Mouse (Mus musculus): Measurements from ENCODE around the gene U2af2. TPM values are rescaled to one million over a fixed set of nuclear protein-coding genes. Genes with fewer than 3 reads are reported as not detected.
"Not testable (repeated sequence)": the region's sequence is repeated elsewhere in the genome, so short reads cannot be mapped to it uniquely, and the experiment has no call there.

The U2af2 gene
- polyA plus RNA-seq, 1 experiment, result 150 TPM

DNA sequence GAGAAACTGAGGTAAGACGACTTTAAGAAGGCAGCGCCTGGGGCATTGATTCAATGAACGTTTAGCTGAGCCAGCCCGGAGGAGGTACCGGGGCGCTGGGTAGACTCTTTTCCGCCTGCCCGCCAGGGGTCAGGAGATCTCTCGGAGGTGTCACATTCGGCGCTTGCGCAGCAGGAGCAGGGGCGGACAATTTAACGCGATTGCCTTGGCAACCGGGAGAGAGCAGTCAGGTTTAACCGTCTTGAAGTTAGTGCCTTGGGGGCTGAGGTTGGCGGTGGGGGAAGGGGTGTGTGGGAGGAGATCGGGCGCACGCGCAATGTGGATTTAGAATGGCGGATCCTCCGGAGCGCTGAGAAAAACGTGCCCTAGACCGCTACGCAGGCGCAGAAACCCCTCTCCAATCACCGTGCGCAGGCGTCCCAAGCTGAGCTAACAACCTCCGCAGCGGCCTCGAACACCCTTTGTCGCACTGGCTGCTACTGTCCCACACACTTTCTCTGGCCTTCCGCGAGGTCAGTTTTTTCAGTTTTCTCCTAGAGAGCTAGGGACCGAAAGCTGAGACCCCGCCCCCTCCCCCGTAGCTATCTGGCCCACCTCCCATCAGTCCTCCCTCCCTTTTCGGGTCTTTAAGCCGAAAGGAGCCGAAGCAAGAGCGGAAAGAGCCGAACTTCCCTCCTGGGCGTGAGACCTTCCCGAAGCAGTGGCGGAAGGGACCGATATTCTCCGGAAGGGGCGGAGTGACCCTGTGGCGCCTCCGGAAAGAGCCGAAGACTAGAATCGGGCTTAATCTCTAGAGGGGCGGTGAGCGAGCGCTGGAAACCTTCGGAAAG, 784 bp upstream of the U2af2 start:
- under 1% methylated on average over 60 of the region's 60 CpGs for WGBS
- DNase-seq (ENCODE audit: low read depth, low spot score), result peak; percentile 95

DNA sequence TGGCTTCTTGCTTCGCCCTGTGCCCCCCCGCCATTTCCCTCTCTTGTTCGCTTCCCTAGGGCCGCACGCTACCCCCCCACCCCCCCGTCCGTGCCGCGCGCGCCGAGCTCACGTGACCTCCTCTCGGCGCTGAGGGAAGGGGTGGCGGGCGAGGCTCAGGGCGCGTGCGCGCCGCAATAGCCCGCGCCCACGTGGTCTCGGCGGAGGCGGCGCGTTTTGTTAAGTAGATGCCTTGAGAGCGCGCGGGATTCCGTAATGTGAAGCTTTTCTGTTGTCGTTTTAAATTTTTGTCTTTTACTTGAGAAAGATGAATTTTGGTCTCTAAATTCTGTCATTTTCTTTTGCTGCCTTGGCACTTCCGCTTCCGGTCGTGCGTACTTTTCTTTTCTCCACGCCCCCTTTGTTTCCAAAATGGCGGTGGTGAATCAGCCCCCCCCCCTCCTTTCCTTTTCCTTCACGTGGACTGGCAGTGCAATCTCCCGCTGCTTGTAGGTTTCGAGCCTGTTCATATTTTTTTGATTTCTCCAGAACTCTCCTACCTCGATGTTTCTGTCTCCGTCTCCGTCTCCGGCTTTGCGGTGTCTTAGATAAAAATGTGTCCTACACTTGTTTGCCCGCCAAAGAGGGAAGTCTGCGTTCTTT, 538 bp downstream of the U2af2 start:
- WGBS, result under 1% methylated on average over 51 of the region's 51 CpGs
- DNase-seq (ENCODE audit: low read depth, low spot score), result no peak

DNA sequence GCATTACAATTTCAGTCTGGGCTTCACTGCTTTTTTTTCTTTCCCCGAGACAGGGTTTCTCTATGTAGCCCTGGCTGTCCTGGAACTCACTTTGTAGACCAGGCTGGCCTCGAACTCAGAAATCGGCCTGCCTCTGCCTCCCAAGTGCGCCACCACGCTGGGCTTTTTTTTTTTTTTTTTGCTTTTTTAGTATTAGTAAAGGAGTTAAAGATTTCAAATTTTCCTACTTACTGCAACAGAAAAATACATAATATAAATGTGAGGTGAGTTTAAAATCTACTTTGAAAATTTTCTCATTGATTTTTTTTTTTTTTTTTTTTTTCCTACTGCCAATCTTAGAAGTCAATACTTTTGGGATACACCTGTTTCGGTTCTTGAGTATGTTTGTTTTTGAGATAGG, 2.9 kb downstream of the U2af2 start:
- no peak for DNase-seq (ENCODE audit: low read depth, low spot score)
- WGBS, result 87% methylated on average over 6 of the region's 6 CpGs

DNA sequence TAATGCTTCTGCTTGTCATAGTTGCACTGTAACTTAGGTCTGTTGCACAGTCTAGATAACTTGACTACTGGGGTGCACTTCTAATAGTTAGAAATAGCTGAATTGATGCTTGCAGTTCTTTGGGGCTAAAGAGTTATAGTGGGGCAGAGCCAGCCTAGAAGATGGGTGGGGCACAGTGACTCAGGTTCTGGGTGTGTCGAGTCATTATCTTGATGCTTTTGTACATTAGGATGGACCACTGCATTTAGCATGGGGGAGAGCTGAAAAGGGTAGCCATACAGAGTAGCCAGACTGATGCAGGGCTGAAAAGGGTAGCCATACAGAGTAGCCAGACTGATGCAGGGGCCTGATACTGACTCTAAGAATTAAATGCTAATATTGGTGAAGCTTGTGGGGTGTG, 11.6 kb downstream of the U2af2 start:
- DNase-seq (ENCODE audit: low read depth, low spot score), result no peak
- 32% methylated on average over 1 of the region's 1 CpGs for WGBS

DNA sequence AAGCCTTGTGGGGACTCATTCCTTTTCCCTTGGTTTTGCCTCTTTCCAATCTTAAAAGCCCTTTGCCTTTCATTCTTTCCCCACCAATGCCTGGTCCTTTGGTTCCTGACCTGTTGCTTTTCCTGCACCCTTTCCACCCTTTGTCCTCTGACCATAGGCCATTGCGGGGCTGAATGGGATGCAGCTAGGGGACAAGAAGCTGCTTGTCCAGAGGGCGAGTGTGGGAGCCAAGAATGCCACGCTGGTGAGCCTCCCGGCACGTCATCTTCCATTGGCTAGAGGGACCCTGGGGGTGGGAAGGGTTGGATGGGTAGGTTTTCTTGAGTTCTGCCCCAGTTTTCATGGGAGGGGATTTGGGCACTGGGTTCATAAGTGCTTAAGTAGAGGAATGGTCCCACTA, 13.0 kb downstream of the U2af2 start:
- whole genome bisulfite sequencing, result 92% methylated on average over 5 of the region's 5 CpGs
- DNase-seq (ENCODE audit: low read depth, low spot score), result no peak

DNA sequence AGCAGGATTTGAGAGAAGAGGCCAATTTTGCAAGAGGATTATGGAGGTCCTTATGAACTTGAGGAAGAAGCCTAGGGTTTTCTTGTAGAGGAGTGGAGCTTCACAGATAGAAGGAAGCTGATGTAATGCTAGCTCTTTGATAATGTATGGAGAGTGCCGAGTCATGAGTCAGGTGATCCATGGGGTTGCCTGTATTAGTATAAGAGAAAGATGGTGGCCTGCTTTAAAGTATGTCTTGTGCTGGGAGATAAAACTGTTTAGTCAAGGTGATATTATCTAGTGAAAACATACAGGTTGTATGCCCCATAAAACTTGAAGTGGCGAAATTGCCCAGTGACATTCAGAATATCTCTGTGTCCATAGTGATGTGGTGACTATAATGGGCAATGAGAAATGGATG, 15.0 kb downstream of the U2af2 start:
- no peak for DNase-seq (ENCODE audit: low read depth, low spot score)
- 75% methylated on average over 2 of the region's 2 CpGs for WGBS

DNA sequence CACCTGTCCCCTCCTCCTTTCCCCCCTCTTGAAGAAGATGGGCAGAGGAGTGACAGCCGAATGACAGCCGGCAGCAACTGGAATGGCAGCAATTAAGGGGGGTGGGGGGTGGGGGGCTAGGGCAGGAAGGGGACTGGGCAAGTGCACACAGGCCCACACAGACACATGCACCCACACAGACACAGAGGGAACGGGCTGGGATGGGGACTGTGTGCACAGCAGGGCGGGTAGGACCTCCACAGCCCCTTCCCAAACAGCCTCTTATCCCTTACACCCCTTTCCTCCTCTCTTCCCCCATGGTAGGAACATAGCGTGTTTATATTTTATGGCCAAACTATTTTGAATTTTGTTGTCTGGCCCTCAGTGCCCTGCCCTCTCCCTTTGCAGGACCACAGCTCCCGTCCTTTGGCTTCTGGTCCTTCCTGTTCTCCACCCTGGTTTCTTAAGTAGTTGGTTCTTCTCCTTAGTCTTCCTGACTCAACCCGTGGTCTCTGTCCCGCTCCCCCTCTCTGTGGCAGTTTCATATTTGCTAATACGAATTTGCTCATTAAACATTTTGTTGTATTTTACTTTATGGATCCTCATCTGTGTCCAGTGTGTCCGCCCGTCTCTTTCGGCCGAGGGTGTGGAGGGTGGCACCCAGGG, 17.5 kb downstream of the U2af2 start:
- WGBS, result 34% methylated on average over 11 of the region's 13 CpGs
- DNase-seq (ENCODE audit: low read depth, low spot score), result not testable (repeated sequence)

DNA sequence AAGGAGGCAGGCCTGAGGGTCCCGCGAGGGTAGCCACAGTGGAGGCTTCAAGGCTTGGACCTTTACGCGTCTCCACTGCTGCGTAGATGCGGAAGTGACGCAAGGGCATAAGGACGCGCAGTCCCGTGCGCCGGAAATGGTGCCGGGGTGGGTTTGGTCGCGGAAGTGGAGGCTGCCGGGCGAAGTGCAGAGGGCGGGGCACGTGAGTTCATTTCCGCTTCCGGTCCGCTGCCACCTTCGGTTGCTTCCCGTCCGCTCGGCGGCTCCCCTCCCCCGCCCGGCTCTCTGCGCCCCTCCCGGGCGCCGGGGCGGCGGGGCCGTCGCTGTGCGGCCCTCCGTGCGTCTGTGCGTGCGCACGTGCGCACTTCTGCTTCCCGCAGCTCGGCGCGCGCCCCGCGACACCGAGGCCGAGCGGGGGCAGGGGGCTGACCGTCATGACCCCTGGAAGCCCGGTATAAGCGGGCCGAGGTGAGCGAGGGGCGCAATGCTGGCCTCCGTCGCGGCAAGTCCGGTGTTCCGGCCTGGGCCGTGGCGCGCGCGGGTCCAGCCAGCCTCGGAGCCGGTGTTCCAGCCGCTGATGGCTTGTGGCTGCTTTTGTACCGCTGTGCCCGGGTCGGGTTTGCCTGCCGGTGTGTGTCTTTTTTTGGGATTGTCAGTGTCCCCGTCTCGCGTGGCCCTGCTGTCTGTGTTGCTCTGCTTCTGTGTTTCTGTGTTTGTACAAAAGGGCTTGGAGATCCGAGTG, 18.2 kb downstream of the U2af2 start, which contains the start of gene Epn1:
TSS of gene Epn1 (plus strand) at position 226 of the 742 bp plus-strand sequence.
- WGBS, result under 1% methylated on average over 81 of the region's 81 CpGs

DNA sequence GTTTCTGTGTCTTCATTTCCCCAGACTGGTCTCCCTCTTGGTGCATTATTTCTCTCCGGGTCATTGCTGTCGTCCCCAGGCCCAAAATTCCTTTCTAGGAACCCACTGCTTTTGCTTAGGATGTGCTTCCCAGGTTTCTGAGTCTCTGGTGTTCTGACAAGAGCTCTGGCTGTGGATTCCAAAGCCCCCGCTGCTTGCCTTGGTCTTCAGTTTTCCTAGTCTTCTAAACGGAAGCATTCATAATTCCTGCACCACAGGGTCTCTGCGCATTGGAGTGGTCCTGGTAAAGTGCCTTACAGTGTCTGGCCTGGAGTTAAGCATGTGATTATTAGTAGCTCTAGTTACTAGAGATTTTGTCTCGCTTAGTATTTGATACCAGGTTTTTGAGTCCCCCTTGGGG, 18.9 kb downstream of the U2af2 start:
- 4% methylated on average over 6 of the region's 6 CpGs for WGBS
- DNase-seq (ENCODE audit: low read depth, low spot score), result no peak

More for the DNA sequence above, 18.2 kb downstream of the U2af2 start, which contains the start of gene Epn1:
- DNase-seq (ENCODE audit: low read depth, low spot score), result peak; percentile 85

DNA sequence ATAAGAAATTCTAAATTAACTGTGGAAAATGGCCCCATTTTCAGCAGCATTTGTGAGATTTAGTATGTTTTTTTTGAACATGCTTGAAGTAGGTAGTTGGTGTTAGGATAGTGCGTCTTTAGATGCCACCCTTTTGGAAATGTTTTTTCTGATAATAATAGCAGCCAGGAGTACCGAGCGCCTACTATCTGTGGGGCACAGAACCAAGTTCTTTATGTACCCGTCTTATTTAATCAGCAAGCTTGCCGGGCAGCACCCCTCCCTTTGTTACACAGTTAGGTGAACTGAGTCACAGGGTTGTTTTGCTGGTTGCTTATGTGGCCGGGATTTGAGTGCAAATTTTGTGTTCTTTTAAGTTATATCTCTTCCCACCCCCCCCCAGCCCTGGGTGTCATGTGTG, 19.3 kb downstream of the U2af2 start:
- 20% methylated on average over 6 of the region's 6 CpGs for WGBS
- no peak for DNase-seq (ENCODE audit: low read depth, low spot score)

DNA sequence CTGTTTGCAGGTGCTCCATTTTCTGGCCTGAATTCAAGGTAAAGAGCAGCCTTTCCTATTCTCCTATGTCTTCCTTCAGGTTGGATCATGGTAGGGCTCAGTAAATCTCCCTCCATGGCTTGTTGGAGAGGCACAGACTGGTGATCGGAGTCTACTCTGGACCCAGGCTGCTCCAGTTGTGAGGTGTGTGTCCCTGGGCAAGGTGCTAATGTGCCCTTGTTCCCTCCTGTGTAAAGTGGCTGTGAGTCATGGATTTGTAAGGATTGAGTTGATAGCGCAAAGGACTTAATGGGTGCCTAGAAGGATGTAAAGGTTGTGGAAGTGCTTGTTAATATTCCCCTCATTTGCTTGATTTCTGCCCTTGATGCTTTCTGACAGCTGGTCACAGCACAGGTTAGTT, 20.0 kb downstream of the U2af2 start:
- 51% methylated on average over 2 of the region's 2 CpGs for WGBS
- no peak for DNase-seq (ENCODE audit: low read depth, low spot score)

DNA sequence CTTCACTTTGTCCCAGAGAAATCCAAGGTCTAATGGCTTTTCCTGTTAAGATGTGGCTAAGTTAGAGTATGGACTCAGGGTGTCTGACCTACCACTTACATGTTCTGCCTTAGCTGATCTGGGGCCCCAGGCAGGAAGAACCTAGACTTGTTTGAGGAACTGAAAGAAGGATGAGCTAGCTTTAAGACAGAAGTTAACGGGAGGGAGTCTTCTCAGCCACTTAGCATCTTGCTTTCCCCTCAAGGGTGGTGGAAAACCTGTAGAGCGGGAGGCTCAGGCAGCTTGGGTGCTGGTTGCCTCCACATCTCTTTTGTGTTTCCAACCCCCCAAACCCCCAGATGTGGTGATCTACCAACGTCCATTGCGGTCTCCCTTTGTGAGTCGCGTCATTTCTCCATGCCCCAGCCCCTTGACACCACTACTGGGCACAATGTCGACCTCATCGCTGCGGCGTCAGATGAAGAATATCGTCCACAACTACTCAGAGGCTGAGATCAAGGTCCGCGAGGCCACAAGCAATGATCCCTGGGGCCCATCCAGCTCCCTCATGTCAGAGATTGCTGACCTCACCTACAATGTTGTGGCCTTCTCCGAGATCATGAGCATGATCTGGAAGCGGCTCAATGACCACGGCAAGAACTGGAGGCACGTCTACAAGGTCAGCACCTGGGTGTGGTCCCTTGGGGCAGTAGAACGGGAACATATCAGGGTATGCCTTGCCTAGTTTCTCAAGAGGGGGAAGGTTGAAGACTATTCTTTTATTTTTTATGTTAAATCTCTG, 21.6 kb downstream of the U2af2 start:
- 67% methylated on average over 18 of the region's 18 CpGs for WGBS
- no peak for DNase-seq (ENCODE audit: low read depth, low spot score)

DNA sequence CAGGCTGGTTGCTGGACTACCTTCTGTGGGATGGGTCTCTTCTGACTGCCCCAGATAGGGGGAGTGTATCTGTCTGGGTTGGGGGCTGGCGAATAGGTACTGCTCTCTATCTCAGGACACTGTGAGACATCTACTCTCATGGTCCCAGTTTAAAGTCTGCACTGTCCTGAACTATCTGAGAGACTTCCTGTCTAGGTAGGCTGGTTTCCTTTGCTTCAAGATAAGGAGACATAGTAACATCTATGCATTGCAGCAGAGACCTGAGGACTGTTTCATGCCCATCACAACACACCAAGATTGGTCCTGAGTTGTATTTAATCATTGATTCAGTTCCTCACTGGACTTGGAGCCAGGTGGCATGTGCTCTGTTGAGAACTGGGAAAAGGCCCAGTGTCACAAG, 23.6 kb downstream of the U2af2 start:
- 100% methylated on average over 1 of the region's 1 CpGs for WGBS
- no peak for DNase-seq (ENCODE audit: low read depth, low spot score)

DNA sequence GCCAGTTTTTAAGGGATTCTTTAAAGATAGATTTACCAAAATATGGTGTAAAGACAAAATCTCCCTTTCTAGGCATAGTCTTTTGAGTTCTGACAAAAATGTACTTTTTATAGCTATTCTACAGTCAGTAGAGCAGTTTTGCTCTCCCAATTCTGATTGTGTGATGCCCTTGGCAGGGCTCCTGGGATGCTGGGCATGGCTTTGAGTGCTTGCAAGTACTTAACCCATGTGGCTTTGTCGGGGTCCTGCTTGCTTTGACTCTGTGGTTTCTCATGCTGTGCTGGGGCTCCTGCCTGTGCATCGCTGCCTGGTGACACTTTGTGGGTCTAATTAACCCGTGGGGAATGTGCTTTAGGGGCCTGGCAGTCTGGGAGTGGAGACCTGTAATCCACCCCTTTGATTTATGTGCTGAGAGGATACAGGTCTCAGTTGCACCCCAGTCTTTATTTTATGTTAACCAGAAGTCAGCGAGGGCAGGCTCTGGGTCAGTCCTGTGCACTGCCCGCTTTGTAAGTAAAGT, 25.0 kb downstream of the U2af2 start:
- WGBS, result 31% methylated on average over 5 of the region's 5 CpGs
- DNase-seq (ENCODE audit: low read depth, low spot score), result no peak

DNA sequence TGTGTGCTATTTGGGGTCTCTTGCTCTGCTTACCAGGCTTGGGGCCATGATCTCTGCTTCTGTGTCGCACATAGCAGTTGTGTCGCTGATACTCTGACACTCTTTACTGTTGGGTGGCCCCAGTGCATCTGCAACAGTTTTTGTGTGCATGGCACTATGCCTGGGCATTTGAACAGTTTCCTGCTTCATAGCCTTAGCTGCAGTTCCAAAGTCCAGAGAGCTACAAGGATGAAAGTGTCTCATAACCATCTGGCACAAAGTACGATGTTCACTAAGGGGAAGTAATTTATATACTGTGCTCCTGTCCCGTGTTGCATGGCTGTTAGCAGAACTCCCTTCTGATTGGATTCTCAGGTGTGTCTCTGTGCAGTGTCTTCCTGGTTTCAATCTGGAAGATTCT, 25.9 kb downstream of the U2af2 start:
- WGBS, result 23% methylated on average over 4 of the region's 4 CpGs
- peak; percentile 87 for DNase-seq (ENCODE audit: low read depth, low spot score)

DNA sequence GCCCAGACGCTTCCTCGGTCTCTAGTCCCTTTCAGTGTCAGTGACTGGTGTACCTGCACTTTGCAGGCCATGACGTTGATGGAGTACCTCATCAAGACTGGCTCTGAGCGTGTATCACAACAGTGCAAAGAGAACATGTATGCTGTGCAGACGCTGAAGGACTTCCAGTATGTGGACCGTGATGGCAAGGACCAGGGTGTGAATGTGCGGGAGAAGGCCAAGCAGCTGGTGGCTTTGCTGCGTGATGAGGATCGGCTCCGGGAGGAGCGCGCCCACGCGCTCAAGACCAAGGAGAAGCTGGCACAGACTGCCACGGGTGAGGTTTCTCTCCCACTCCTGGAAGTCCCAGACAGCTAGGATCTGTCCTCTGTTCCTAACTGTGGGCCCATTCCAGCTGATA, 27.9 kb downstream of the U2af2 start:
- WGBS, result 93% methylated on average over 15 of the region's 15 CpGs
- DNase-seq (ENCODE audit: low read depth, low spot score), result no peak

DNA sequence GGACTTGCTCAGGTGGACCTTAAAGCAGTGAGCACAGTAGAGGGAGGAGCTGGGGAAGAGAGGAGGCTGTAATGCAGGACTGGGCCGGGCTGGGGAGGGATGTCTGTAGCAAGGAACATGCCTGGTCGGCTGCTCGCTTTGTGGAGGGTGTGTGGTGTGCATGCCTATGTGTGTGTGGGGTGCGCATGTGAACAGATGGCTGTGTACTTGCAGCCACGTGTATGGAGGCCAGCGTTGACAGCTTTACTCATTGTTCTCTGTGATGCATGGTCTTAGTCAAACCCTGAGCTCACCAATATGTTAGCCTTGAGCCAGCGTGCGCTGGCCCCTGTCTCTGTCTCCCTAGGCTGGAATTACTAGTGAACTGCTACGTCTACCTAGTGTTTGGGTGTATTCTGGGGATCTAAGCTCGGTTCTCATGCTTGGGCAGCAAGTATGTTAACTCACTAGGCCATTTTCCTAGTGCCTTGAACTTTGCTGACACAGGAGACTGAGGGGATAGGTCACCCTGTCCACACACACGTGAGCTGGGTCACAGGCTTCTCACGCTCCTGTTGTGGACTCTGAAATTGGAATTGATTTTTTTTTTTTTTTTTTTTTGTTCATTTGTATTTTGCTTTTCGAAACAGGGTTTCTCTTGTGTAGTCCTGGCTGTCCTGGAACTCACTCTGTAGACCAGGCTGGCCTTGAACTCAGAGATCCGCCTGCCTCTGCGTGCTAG, 29.2 kb downstream of the U2af2 start:
- whole genome bisulfite sequencing, result 91% methylated on average over 15 of the region's 15 CpGs
- DNase-seq (ENCODE audit: low read depth, low spot score), result no peak

DNA sequence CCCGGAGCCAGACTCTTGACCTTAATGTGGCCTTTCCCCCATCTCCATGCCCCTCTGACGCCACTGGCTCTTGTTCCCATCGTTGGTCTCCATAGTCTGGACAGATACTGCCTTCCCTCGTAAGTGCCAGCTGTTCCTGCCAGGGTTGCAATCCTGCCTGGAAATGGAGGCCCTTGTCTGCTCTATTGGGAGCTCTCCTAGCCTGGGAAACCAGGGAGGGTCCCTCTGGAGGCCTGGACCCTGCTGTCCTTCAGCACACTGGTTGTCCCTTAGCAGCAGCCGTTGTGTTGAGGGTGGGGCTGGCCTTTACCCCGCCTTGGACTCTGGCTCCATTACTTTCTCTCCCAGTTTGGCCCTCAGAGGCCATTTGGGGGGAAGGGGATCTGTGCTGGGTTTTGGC, 30.4 kb downstream of the U2af2 start:
- no peak for DNase-seq (ENCODE audit: low read depth, low spot score)
- 64% methylated on average over 6 of the region's 6 CpGs for WGBS

All from large intestine, adult 2 months (tissue).